Comparison of ENCODE assay signal across 1 mouse cellular context in genomic region chr17:31231780-31232179, GRCm38 (mm10).
TF ChIP-seq lines count a peak whose summit lies in the region.

No protein-coding gene starts in this region.

TF ChIP-seq in MEL, 35 proteins besides CTCF, POLR2A, EP300 and RAD21:
- TF ChIP-seq GATA1 (IDR thresholded peaks at IDR 0.05; ENCODE audit: low read depth, low read length) = peak; percentile 89
- no peak for TF ChIP-seq BHLHE40 (IDR thresholded peaks at IDR 0.05; ENCODE audit: borderline replicate concordance, low read depth, low read length)
- TF ChIP-seq UBTF (IDR thresholded peaks at IDR 0.05; ENCODE audit: borderline replicate concordance, insufficient read depth, low read depth, low read length) = no peak
- TF ChIP-seq TCF12 (IDR thresholded peaks at IDR 0.05; ENCODE audit: low read depth, low read length) = peak; percentile 96
- 0 out of 2 replicates have a peak, but pooled peaks have one; percentile 38 for TF ChIP-seq HCFC1 (IDR thresholded peaks at IDR 0.05; ENCODE audit: low read depth, low read length)
- TF ChIP-seq ETS1 (IDR thresholded peaks at IDR 0.05; ENCODE audit: low read depth, low read length) = peak; percentile 84
- no peak for TF ChIP-seq CHD1 (IDR thresholded peaks at IDR 0.05; ENCODE audit: low read depth, low read length)
- TF ChIP-seq POLR2AphosphoS5 (IDR thresholded peaks at IDR 0.05; ENCODE audit: borderline replicate concordance, low read depth, low read length) = no peak
- no peak for TF ChIP-seq NELFE (IDR thresholded peaks at IDR 0.05; ENCODE audit: low read depth, low read length)
- TF ChIP-seq TAL1 (IDR thresholded peaks at IDR 0.05; ENCODE audit: low read length) = peak; percentile 84
- peak; percentile 43; the same call in 1 of the 2 replicates for TF ChIP-seq RCOR1 (IDR thresholded peaks at IDR 0.05; ENCODE audit: low read depth, low read length)
- TF ChIP-seq MYB (IDR thresholded peaks at IDR 0.05; ENCODE audit: low read depth, low read length) = peak; percentile 78
- 0 out of 2 replicates have a peak, but pooled peaks have one; percentile 27 for TF ChIP-seq USF1 (IDR thresholded peaks at IDR 0.05; ENCODE audit: low read depth, low read length)
- TF ChIP-seq ZMIZ1 (IDR thresholded peaks at IDR 0.05; ENCODE audit: low read depth, low read length) = no peak
- TF ChIP-seq MYC (IDR thresholded peaks at IDR 0.05; ENCODE audit: low read depth, low read length) = no peak
- TF ChIP-seq TBP (IDR thresholded peaks at IDR 0.05; ENCODE audit: low read depth, low read length) = no peak
- 0 out of 2 replicates have a peak, but pooled peaks have one; percentile 24 for TF ChIP-seq MXI1 (IDR thresholded peaks at IDR 0.05; ENCODE audit: low read depth, low read length)
- peak; percentile 54; the same call in 1 of the 2 replicates for TF ChIP-seq SIN3A (IDR thresholded peaks at IDR 0.05; ENCODE audit: low read length)
- no peak; the same call in 1 of the 2 replicates for TF ChIP-seq KAT2A (conservative IDR thresholded peaks at IDR 0.05; ENCODE audit: low read depth, low read length)
- 0 out of 2 replicates have a peak, but pooled peaks have one; percentile 69 for TF ChIP-seq MAZ (IDR thresholded peaks at IDR 0.05; ENCODE audit: low read depth, low read length)
TF ChIP-seq in MEL: peak in this region for 11.
